Mouse (Mus musculus): ENCODE measurements around the gene St3gal3.

The St3gal3 gene

DNA sequence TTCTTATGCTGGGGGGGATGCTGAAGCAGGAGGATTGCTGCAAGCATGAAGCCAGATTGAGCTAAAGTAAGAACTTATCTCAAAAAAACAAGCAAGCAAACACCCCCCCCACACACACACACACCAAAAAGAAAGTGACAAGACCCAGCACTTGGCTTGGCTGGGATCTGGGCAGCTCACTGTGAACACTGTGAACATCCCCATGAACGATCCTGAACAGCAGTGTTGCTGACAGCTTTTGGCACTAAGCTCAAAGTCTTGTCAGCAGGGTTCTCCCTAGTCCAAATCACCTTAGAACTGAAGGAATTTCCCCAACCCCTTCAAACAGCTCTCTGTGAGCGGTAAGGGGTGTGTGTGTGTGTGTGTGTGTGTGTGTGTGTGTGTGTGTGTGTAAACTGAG lies 211.3 kb downstream of the St3gal3 start:
- DNase-seq: no peak

DNA sequence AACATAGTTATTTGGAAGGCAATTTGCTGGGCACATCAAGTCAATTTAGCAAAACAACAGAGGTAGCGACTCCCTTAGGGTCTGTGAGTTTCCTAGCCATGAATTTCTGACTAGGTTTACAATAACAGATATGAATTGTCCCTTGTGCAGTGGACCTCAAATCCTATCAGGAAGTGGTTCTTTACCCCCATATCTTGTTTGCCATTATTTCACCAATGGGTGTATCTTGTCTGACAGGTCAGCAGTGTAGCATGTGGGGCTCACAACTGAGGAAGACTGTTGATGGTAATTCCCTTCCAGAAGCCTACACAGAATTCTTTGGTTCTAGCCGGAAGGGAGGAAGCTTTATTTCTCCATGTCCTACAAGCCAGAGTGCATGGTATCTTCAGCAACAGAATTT lies 213.4 kb downstream of the St3gal3 start:
- DNase-seq: no peak

DNA sequence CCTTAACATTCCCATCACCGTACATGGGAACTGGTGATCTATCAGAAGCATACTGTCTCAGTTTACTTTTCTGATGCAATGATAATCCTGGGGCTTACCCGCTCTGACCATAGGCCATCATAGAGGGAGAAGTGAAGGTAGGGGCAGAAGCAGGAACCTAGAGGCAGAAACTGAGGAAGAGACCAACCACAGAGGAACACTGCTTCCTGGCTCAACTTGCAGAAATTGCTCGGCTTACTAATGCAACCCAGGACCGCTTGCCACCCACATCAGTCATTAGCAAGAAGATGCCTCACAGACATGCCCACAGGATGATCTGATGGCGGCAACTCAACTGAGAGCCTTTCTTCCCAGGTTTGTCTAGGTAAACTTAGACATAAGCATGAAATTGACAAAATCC lies 216.0 kb downstream of the St3gal3 start:
- no peak for DNase-seq

DNA sequence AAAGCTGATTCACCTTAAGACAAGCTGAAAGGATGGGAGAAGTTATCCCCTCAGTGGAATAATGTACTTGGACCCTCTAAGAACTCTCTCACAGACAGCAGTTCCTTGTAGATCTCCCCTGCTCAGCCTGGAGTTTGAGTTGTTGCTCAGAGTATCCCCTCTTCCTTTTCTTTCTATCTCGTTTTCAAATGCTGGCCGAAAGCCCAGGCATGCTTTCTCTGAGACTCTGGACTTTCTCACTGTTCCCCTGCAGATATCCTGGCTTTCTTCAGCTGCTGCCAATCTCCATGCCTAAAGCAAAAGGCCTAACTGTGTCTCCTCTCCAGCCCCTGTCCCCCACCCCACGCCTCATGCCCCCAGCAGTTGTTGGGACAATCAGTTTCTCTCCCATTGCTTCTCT lies 216.5 kb downstream of the St3gal3 start:
- no peak for DNase-seq

DNA sequence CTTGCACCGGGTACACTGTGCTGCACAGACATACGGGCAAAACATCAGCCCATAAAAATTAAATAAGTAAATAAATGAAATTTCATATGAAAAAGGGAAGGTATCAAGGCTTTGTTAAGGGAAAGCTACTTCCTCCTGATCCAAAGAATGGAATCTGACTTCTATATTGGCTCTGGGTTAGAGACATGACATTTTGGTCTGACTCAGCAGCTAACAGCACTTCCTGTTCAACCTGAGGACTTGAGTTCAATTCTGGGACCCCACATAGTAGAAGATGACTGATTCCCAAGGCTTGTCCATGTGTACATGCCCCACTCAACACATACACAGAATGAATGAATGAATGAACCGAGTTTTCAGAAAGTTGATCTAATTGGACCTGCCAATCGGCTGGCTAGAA lies 216.9 kb downstream of the St3gal3 start:
- DNase-seq: no peak

DNA sequence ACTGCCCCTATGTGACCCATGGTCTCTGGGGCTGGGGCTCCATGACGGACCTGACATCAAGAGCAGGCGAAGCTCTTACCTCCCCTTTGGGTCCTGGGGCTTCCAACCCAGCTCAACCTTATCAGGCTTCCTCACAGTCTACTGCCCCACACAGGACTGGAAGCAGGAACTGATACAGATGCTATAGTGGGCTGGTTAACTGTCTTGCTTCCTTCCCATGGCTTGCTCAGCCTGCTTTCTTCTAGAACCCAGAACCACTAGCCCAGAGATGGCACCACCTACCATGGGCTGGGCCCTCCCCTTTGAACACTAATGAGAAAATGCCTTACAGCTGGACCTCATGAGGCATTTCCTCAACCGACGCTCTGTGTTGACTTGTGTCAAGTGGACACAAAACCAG lies 217.3 kb downstream of the St3gal3 start:
- no peak for DNase-seq

DNA sequence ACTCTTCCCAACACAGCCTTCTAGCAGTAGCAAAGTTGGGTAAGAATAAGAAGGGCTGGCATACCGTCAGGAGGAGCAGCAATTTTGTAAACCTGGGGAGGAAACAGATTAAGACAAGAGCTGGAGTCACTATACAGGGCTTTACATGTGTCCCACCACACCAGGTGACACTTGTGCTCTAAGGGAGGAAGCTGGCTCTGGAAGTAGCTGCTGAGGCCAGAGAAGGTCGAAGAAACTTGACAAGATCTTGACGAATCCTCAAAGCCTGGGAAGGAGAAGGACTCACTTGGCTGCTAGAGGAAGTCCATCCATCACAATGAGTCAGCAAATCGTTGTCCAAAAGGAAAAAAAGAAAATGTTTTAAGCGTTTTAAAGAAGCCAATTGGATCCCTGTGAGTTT lies 218.3 kb downstream of the St3gal3 start:
- DNase-seq: no peak

DNA sequence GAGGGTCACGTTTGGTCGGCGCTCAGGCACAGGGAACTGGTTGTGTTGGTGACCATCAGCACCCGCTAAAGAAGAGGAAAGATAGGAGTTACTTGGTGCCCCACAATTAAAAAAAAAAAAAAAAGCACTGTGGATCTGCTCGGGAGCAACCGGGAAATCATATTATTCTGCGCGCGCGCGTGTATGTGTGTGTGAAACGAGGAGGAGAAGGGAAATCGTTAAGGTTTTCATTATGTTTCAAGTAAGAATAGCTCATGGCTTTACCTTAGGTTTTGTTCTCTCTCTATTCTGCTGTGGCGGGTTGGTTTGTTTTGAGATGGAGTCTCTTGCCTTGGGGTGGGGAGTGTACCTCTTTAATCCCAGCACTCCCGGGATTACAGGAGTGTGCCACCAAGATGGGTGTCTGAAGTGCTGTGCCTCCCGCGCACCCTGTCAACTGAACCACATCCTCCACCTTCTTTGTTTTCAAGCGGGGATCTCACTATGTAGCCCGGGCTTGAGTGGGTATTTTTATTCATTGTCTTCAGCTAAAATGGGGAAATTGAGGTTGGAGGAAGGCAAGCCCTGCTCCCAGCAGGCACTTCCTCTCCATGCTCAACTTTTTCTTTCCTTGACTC lies 219.1 kb downstream of the St3gal3 start:
- peak; percentile 16 to 20 for DNase-seq

DNA sequence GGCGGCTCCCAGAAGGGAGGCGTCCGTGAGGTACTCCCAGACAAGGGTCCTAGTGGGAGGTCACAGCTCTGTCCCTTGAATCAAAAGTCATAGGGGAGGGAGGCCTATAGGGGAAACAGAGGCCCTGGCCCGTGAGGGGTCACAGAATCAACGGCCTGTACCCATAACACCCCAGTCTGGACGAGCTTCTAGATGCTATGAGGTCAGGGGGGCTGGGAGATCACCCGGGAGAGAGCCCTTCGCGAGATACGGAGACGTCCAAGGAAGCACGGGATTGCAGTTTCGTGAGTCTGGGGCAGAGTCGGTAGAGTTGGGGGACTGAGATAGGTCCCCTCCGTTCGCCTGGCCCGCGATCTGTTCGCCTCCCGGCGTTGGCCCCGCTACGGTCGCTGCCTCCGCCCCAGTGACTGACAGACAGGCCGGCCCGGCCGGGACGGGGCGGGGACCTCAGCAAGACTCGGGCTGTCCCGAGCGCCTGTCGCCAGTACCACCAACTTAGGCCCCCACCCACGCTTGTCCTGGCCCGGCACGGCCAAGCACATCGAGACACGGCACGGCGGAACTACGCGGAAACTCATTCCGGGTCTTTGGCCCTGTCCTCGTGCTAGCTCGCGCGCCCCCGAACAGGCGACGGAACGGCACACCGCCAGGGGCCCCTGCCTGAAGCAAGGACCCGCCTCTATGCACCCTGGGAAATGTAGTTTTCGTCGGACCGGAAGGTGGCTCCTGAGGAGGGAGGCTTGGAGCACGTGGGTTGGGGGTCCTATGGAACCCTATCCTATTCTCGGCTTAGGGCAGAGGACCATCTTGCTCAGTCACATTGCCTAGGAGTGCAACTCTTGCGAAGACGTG lies 219.9 kb downstream of the St3gal3 start, which contains the start of gene Ipo13:
Gene Ipo13 (minus strand): TSS at position 409 of the 852 bp plus-strand sequence.
- peak; percentile 92 to 94 for DNase-seq

DNA sequence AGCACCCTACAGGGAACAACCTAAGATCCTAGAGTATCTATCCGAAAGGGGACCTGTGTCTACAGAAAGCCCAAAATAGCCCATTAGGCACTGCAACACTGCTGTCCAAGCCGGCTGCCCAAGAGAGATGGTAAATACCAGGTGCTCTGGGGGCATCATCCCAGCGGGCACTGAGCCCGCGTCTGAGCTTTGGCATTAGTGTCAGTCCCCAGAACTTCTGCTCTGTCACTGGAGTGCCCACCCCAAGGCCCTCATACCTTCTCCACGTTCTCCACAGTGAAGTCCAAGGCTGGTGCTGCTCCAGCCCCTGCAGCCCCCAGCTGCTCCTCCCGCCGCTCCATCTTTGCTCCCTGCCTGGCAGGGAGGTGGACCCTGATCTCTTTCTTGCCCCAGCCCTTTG lies 220.7 kb downstream of the St3gal3 start:
- no peak for DNase-seq

DNA sequence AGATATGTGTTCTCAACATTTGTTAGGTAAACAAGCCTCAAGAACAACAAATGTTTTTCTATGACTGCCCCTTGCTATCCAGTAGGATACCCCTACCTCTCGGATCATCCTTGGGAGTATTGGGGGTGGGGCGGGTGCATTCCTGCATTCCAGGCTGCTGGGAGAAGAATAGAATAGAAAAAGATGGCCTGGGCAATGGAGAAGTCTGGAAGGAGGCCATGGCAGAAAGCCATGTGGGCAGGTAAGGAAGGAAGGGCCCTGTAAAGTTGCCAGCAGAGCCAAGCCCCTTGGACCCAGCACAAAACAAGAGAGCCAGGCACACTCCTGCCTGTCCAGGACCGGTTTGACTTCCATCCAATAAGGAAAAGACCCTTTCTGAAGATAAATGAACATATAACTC lies 221.3 kb downstream of the St3gal3 start:
- DNase-seq: no peak

DNA sequence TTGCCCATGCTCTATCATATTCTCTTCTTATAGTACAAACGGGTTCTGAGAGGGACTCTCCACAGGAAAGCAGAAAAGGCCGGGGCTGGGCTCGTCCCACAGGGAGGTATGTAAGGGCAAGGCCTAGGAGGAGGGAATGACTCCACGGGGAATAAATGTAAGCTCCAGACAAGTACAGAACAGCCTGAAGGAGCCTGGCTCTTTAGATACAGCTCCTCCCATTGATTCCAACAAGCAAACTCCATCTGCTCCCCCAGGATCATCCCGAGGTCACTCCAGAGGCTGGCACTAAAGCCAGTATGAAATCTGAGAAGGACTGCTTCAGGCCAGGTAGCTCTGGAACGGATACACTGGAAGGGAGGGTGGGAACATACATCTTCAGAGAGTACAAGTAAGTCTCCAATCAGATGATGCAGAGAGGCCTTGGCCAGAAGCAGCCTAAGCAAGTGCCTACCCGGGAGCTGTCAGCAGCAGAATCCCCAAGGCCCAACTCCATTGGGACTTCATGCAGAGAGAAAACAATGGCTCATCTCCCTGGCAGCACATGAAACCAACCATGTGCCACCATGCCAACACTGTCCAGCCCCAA lies 221.9 kb downstream of the St3gal3 start:
- DNase-seq: no peak

DNA sequence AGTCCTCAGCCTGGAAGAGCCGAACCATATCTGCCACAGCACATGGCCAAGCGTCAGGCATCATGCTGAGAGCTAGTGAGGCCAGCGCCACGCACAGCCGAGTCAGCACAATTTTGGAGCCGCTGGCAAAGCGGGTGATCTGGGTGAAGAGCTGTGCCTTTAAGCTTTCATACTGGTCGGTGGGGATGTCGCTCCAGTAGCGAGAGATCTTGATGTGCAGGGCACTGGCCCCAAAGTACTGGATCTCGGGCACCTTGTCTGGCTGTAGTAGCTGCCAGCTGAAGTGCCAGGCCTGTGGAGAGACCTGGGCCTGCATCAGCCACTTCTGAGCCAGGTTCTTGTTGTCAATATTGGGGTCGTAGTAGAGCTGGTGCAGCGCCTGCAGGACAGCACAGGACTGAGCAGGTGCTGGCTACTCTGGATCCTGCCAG lies 222.6 kb downstream of the St3gal3 start:
- DNase-seq: no peak

DNA sequence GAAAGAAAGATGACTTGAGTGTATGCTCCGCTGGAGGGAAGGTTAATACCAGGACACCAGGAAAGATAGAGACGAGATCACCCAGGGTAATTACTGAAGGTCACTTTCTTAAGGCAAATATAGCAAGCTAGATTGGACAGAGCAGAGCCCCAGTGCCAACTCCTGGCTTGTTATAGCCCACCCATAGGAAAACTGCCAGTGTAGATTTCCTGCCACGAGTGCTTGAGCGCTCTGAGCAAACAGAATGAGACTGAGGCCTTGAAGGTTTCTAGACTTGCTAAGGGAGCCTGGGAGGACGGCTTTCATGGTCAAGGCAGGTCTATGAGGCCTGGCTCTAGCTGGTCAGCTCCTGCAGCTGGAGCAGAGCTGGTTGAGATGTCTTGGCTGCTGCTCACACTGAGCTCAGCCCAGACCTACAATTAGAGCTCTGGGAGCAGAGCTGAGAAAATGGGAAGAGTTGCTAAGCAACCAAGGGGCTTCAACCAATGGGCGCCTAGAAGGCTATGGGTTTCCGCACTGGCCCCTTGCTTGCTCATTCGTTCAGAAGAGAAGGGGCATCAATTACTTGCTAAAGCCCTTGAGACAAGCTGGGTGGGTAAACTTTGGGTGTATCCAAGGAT lies 225.8 kb downstream of the St3gal3 start:
- no peak for DNase-seq

DNA sequence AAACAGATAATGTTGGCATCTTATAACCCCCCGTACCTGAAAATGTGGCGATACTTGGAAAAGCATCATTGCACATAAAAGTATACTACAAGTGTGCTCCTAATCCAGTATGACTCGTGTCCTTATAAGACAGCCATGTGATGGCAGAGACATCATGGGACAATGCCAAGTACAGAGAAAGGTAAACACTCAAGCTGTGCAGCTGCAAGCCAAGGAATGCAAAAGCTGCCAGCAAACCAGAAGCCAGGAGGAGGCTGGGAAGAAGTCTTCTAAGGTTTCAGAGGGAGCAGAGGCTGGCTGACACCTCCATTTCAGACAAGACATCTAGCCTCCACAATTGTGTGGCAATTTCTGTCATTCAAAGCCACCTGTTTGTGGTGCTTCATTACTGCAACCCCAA lies 228.5 kb downstream of the St3gal3 start:
- DNase-seq: no peak

DNA sequence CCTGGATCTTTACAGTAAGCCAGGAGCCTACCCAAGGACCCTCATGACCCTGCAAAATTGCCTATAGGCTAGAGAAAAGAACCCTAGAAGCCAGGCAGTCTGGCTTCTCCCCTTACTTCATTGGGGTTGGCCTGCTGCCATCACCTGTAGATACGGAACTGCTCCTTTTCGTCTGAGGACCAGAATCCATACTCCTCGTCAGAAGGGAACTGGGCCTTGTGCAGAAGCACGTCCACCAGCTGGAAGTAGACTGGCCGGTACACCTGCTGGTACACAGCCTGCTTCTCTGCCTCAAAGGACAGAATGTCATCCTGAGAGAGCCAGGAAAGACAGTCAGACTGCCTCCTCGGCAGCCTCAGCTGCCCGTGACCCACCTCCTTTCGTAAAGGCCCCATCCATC lies 230.0 kb downstream of the St3gal3 start:
- DNase-seq: no peak

DNA sequence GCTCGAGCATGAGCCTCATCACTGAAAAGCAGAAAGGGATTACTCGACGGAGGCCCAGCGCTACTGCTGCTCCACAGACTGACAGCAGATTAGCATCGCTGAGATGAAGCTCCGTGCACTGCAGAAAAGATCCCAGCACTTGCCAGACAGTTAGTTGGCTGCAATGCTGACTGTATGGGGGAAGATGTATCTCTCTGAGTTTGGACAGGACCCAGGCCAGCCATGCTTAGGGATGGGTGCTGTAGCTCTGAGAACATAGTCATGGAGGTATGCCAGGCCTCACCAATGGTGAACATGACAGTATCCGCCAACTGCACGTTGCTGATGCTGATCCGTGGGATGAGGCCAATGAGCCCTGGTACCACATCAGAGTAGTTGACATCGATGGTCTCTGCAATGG lies 230.6 kb downstream of the St3gal3 start:
- no peak for DNase-seq

DNA sequence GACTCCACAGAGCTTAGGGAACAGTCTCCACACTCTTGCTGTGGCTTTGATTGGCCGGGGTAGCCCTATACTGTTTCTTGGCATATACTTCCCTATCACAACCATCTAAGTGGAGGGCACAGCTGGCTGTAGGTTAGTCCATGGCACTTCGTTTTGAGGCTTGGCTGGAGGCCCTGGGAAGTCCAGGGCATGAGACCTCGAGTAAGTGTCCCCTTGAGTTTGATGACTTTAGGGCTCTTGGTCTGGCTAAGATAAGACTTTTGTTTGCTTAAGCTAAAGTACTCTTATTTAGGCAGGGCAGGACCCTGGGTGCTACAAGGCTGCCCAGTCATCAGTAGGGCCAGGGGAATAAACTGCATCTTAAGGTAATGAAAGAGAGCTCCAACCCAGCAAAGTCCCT lies 236.6 kb downstream of the St3gal3 start:
- DNase-seq: no peak

DNA sequence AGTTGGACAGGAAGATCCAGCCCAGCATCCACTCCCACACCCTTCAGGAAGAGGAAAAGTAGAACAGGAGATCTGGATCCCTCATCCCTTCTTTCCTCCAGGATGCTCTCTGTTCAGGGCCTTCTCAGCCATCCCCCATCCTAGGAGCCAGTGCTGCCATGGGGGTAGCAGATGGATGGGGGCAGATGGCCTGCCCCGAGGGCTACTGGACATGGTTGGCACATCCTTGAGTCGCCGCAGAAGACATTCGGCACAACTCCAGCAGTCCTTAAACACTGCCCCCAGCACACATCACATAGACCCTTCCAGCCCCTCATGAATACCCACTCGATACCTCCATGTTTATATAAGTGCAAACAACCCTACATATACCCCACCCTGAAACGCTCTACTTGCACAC lies 238.7 kb downstream of the St3gal3 start:
- no peak for DNase-seq

DNA sequence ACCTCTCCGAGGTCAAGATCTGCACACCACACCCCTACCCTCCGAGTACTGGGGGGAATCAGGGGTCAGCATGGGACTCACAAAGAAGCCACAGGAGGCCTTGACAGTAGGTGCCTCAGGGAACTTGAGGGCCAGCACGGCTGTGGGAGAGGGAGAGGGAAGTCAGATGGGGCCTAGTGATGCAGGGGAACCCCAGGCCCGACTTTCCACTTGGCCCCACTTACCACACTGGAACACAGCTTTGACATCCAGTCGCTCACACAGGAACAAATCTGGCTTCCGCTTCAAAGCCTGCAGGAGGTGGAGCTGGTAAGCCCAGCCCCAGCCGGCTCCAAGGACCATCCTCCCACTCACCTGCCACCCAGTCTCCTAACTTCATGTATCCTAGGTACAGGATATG lies 239.4 kb downstream of the St3gal3 start:
- no peak for DNase-seq

DNA sequence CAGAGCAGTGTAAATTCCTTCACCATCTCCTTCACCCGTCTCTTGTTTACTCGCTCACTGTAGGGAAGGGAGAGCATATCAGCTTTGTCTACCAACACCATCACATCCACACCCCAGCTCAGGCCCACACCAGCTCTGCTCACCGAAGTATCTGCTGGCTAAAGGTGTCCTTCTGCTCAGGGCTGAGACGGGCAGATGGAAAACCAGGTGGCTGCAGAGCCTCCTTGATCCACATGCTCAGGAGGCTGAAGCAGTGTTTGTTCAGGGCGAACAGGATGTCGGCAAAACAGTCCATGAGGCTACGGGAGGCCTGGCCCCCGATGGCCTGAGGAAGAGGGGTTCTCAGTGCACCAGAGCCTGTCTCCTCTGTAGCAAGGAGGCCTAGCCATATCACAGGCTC lies 240.1 kb downstream of the St3gal3 start:
- no peak for DNase-seq

DNA sequence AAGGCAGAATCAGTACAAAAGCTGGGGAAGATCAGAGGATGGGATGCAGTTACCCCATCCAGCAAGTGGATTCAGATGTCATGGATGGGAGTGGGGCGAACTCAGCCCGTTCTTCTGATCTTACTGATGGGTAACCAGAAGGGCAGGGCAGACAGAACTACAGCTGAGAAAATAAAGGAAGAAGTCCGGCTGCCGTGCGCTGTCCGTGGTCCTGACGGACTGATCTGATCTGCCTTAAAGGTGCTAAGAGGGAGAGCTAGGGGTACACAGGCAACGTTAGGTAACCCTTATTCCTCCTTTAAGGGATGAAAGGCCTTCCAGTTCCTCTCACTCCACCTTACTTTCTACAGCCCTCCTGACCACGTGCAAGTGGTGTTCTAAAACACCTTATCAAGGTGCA lies 241.3 kb downstream of the St3gal3 start:
- DNase-seq: peak; percentile 61 to 63

DNA sequence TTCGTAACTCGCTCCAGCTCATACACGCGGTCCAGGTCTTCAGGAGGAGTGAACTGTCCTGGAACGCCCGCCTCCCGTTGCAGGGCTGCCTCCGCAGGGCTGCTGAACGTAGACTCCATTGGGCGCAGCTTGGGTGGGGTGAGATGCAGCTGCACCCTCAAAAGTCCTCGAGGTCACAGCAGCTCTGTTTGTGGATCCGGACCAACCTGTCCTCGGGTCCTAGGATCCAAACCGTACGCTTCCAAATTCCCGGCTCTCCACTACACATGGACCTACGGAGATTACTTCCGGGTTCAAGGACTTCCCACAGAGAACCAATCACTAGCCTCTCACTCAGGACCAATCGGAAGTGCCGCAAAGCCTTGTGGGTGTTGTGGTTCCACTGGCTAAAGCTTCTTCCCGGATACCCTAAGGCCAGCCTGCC lies 243.0 kb downstream of the St3gal3 start, which contains the start of gene Dph2:
Gene Dph2 (minus strand): TSS at position 295 of the 424 bp plus-strand sequence.
- peak; percentile 71 to 82 for DNase-seq

DNA sequence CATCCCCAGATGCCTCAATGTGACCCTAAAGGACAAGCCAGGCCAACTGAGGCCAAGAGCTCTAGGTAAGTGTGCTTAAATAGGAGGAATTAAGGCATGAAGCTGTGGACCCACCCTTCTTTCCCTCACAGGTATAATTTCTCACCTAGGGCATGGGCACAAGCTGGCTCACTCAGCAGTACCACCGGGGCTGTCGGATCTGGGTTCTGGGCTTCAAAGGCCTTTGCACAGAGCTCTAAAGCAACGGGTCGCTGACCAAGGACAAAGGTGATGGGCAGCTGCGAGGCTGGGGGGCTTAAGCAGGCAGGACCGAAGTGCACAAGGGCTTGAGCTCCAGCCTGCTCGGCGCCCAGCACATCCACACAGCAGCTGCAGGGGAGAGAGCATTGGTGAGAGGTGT lies 244.0 kb downstream of the St3gal3 start:
- no peak for DNase-seq

Measured in thymus, postnatal 36 days (tissue).